Mouse (Mus musculus): ENCODE measurements around the gene Nup62.

DNA sequence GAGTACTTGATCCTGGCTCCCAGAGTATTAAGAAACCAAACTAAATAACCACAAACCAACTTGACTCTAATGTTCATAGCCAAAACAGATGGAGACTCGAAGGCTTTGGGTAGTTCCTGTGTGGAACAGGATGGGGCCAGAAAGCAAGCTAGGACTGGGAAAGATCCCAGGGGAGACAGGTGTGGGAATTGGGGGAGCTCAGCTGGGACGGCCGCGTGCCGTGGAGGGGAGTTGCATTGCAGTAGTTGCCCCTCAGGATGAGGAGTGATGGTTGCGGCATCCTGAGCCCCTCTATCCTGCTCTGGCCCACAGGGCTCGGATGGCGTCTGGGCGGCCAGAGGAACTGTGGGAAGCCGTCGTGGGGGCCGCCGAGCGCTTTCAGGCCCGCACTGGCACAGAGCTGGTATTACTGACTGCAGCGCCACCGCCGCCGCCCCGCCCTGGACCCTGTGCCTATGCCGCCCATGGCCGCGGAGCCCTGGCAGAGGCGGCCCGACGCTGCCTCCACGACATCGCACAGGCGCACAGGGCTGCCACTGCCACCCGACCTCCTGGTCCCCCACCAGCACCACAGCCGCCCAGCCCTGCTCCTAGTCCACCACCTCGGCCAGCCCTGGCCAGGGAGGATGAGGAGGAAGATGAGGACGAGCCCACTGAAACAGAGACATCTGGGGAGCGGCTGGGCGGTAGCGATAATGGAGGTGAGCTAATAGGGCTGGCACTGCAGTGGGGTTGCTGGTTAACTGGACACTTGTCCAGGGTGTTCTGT is 36.6 kb downstream of the Nup62 start:
- TF ChIP-seq GATA1 (IDR thresholded peaks at IDR 0.05; ENCODE audit: borderline replicate concordance, low read length), result no peak
- TF ChIP-seq FLI1 (IDR thresholded peaks at IDR 0.05; ENCODE audit: low read length), result no peak
